Mouse (Mus musculus): ENCODE data around the gene Serpinb8.

DNA sequence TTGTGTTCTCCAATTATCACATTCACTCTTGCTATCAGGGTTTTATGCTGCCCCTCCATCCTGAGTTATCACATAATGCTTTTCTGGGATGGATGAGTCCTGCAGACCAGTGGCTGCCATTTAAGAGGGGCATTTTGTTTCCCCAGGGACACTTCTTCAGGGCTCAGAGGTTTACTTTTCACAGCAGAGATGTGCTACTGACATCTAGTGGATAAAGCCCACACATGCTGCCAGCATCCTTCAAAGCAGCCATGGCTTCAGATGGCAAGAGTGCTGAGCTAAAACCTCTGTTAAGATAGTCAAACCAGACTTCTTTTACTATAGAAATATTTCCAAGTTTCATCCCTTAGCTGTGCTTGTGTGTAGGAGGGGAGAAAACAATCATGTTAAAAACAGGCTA, 8.7 kb downstream of the Serpinb8 start:
- TF ChIP-seq POLR2A (IDR thresholded peaks at IDR 0.05; ENCODE audit: control insufficient read depth, extremely low read depth, insufficient read depth, low read length, poor library complexity) (no peak), CTCF (IDR thresholded peaks at IDR 0.05; ENCODE audit: borderline replicate concordance, control insufficient read depth, extremely low read depth, insufficient read depth, low read length, poor library complexity) (no peak)

All from thymus, adult 2 months (tissue).